Mouse (Mus musculus) left cerebral cortex, postnatal 14 days (tissue): ENCODE measurements at regions not wholly inside any gene's neighbourhood (a gene's known extent, or its start where the extent isn't known, plus 50 kb on each side); places are given as distances from the start of the nearest gene placed in this dataset.

Experiments
- DNase-seq, 2 experiments: peaks; one replicate each; pipeline ENCODE4 v3.0.0; 2021 to 2022; ENCODE audit warnings: low spot score in 2 of 2, mixed read lengths in 1 of 2
- intact Hi-C: fragments of 180-260 bp; cut with DNase I; formaldehyde crosslinking; loops from one replicate; pipeline ENCODE4 v1.15.1; 2025

DNA sequence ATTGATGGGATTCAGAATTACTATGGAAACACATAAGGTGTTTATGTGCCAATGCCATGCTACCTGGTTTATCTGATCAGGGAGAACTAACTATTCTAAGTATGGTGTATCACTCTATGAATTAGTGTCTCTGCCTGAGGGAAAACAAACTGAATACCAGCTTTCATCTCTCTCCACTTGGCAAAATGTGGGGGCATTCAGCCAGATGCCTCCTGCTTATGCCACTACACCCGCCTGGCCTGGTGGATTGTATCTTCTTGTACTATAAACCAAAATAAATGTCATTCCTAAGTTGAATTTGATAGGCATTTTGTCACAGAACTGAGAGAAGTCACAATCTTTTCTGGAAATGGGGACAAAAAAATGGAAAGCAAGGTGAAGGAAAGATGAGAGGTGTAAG is 450.6 kb downstream of the Nuf2 start:
- intact Hi-C loops, result no loop called here
- DNase-seq, result no peak

DNA sequence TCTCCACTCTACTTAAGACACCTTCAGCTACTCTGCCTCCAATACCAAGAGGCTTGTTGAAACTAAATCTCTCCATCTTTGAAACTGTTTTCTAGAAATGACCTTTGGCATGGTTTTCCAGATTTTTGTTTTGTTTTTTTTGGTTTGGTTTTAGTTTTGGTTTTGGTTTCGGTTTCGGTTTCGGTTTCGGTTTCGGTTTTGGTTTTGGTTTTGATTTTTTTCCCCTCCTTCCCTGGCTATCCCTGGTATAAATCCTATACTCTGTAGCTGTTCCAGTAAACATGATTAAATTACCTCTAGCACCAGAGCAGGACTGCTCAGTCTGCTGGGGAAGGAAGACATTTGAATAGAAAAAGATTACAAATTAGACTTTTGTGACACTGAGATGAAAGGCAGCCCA is 454.0 kb downstream of the Nuf2 start:
- no peak for DNase-seq
- intact Hi-C loops, result no loop called here

- intact Hi-C loops, result no loop called here
- DNase-seq, result no peak
Measured at GRCm38 (mm10) chr1:169076006-169076405, 455.3 kb downstream of the Nuf2 start.

DNA sequence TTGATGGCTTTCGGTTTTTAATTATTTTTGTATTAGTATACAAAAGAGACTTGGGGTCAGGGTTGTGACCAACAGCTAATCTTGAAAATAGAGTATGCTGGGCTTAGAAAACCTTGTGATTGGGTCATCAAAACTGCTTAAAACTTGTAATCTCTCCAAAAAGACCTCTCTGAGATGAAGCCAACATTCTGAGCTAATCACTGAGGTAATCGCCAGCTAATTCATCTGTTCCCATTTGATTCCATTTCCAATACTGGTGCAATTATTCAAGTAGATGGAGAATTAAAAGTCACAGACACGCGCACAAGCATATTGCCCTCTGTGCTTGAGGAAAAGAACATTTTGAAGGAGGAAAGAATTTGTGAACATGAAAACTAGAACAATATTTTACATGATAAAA is 459.9 kb downstream of the Nuf2 start:
- no peak for DNase-seq
- intact Hi-C loops, result no loop called here

DNA sequence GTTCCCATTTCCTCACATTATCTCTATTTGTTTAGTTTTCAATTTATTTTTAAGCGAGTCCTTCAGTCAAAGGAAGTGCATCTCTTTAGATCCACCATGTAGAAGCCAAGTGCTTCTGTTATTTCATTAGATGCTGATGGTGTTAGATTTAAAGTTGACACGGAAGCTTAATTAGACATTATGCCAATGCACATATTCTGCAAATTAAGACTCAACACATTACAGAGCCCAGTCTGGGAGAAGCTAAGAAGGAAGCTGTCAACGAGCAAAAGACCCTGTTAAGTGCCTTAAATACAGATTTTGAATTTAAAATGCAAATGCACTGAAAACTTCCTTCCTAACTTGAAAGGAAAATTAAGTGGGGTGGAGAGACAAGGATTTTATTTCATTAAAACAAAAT is 461.6 kb downstream of the Nuf2 start:
- no peak for DNase-seq

DNA sequence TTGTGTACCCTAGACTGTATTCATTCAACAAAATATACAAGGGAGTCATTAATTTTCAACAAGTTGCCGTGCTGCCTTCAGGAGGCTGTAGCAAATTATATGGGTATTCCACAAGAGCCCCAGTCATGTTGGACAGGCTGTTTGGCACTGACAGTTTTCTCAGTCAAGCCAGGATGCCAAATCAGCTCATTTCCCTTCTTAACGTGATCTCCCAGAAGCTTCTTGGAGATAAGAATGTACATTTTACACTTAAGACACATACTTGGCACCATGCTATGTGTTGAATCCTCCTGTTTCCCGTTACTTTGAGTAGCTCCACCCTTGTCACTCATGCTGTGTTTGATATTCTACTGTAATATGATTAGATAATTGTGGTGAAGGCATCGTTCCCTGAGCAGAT is 464.5 kb downstream of the Nuf2 start:
- DNase-seq, result no peak
- intact Hi-C loops, result no loop called here

More for the DNA sequence above, 461.6 kb downstream of the Nuf2 start:
- intact Hi-C loops, result no loop called here

- intact Hi-C loops, result no loop called here
- peak in 1 of 2 experiments; percentile 27 for DNase-seq
Measured at GRCm38 (mm10) chr1:169060627-169061026, 470.6 kb downstream of the Nuf2 start.

DNA sequence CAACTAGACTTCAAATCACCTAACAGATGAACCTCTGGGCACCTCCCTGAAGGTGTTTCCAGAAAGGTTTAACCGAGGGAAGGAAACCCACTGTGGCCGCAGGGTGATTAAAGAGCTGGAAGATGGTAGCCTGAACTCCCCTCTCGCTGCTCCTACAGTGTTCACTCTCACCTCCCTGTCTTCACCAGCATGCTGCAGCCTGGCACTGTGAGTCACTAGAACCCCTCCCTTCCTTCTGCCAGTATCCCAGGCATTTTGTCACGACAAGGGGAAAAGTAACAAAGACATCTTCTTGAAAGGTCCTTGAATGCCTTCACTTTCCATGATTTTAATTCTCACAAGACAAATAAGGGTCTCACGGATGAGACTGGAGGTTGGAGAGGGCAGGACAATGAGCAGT is 471.1 kb downstream of the Nuf2 start:
- intact Hi-C loops, result no loop called here
- DNase-seq, result no peak

DNA sequence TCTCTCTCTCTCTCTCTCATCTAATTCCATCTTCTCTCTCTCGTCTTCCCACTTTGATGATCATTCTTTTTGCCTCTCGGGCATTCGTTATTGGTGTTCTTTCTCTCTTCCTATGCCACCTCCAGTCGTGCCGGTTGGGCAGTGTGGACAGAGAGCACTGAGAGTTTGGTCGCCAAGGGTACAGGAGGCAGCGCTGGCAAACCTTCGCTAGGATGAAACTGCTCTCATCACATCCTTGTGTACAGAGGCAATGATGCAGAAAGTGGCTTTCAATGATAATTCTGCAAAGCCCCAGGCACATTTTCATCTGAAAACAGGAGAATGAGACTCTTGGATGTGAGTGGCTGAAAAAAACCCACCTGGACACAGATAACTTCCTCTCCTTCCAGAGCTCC is 479.4 kb downstream of the Nuf2 start:
- intact Hi-C loops, result no loop called here
- no peak for DNase-seq

DNA sequence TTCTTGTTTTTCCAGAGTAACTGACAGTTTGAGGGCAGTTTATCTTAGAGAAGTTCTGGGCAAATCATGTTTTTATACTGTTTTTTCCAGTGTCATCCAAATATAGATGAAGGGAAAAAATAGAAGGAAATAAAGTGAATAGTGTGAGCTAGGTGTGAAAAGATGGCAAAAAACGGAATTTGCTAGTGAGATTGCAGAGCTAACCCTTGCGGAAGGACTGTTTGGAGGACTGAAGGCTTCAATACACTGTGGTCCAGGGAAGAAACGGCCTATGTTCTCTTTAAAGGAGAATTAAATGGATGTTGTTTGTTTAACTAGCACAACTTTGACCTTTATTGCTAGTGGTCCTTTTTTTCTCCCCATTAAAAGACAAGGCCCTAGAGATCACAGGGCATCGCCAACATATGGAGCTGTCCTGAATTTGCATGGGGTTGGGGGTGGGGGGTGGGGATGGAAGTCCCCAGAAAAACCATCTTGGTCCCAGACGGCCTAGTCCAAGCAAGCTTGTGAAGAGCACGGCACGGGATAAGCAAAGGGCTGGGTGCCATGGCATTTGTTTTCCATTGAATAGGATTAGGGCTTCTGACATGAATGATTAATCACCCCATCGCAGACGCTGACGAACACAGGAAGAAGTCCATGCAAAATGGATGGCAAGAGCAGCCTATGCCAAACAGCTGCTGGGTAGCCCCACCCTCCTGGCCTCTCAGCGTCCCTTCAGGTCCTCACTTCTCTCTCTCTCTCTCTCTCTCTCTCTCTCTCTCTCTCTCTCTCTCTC is 480.0 kb downstream of the Nuf2 start:
- intact Hi-C loops, result no loop called here
- no peak for DNase-seq

DNA sequence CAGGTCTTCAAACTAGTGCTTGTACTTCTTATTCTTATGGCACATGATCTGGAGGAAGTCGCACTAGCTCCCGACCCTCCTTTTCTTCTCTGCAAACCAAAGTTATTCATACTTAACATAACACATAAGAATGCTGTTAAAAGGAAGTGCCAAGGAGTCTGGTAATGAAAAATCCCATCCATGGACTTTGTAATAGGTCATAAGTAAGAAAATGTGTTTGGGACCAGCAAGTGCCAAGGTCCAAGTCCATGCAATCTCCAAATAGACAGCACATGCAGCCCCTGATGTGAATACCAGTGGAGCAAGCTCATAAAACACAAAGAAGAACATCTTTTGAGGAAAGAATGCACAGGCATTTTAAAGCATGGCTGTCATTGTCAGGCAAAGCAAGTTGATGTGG is 481.4 kb downstream of the Nuf2 start:
- no peak for DNase-seq
- intact Hi-C loops, result no loop called here

GRCm38 (mm10) chr1:169046791-169047525 is 484.3 kb downstream of the Nuf2 start:
- intact Hi-C loops, result no loop called here
- DNase-seq, result no peak

DNA sequence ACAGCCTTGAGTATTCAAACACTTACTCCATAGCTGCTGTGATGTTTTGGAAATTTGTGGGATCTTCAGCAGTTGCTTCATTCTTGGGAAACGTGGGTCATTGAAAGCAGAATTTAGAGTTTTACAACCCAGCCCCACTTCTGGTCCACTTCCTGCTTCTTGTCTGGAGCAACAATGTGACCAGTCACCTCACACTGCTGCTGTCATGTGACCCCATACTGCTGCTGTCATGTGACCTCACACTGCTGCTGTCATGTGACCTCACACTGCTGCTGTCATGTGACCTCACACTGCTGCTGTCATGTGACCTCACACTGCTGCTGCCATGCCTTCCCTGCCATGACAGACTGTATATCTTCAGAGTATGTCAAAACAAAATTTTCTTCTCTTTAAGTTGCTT is 497.7 kb downstream of the Nuf2 start:
- DNase-seq, result no peak
- intact Hi-C loops, result no loop called here

DNA sequence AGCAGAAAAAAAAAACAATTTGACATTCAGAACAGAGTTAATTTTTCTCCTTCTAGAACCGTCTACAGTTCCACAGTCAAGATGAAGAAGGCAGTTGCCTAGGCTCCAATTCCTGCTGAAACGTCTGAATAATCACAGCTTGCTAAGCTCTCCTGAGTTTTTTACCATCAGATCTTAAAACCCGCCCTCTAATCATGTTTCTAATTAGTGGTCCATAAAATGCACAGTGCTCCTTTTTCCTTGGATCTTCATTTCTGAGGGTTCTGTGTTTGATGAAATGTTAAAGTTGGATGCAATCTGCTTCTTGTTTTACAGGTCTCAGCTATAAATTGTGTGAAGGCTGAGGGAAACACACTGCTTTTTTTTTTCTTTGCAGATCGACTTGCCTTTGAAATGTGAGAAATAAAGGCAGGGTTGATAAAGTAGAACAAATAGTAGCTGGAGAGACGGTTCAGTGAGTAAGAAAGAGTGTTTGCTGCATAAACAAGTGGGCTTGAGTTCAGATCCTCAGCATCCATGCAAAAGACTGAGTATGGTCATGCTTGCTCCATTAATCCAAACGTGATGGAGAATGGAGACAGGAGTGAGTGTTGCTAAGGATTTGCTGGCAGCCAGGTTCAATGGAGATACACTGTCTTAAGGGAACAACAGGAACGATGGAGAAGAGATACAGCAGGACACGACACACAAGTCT is 499.3 kb downstream of the Nuf2 start:
- DNase-seq, result peak in 1 of 2 experiments; percentile 23
- intact Hi-C loops, result no loop called here

- intact Hi-C loops, result no loop called here
- DNase-seq, result no peak
Measured at GRCm38 (mm10) chr1:169027706-169028105, 503.6 kb downstream of the Nuf2 start.

GRCm38 (mm10) chr1:169027241-169027640 is 504.0 kb downstream of the Nuf2 start:
- intact Hi-C loops, result no loop called here
- no peak for DNase-seq

DNA sequence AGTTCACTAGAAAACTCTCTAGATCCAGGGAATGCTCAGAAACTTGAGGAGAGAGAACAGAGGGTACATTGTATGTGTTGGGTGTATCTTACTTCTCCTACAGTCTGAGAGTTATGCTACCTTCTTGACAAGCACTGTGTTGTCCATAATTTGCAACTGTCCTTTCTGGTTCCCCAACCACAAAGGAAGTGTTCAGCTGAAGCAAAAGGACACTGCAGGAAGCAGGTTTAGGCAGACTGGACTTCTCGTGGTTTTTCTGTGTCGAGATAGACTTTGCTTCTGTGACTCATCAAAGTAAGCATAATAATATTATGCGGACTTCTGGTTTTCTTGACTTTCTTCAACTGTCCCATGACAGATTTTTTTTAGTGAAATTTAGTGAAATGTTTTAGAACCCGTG is 506.7 kb downstream of the Nuf2 start:
- intact Hi-C loops, result no loop called here
- no peak for DNase-seq

DNA sequence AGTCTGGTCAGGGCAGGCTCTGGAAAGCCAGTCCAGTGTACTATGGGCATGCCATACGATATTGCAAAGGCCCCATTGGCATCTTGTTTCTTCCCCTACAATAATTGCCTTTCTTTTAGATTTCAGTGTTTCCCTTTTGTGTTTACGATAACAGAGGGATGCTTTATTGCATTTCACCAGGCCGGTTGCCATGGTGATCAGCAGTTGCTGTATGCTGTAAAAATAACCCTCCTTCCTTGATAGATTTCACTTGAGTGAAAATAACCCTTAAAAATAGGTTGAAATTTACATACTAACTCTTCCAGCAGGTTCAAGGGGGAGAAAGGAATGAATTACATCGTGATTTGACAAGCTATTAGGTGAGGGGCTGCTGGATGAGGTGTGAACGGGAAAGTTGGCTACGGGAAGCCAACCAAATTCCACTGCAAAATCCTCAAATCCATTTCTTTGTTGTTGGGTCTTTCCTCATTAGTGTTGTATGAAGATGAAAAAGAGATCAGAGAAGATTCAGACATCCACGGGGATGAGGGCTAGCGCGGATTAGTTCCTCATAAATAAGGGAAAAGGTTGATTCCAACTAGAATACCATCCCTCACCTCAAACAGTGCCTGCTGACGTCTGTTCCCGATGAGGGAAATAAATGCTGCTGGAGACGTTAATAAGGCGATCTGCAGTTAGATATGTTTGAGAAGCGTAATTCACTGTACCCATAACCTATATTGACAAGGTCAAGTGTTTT is 539.6 kb downstream of the Nuf2 start:
- peak; percentile 65 to 78 for DNase-seq

GRCm38 (mm10) chr1:168975037-168975698 is 543.1 kb upstream of the Pbx1 start:
- DNase-seq, result no peak
- intact Hi-C loops, result no loop called here

More for the DNA sequence above, 539.6 kb downstream of the Nuf2 start:
- intact Hi-C loops, result no loop called here
